Mouse (Mus musculus): ENCODE data around the gene Hid1. TPM values are rescaled to one million over a fixed set of nuclear protein-coding genes. Genes with fewer than 3 reads are reported as not detected.

Hid1 gene
- polyA plus RNA-seq, 1 experiment from 2014 or later = 1.9 TPM

GRCm38 (mm10) chr11:115353375-115353774 lies 14.2 kb downstream of the Hid1 start:
- ATAC-seq (ENCODE audit: low read depth) = no peak
- Histone ChIP-seq H3K27ac (ENCODE audit: low read length) (no peak overlapping the region), H3K4me1 (ENCODE audit: control insufficient read depth, low read depth, low read length) (no peaks in the 10 kb centered on the region), H3K4me2 (ENCODE audit: low read depth, low read length) (no peak overlapping the region), H3K9me3 (replicated peaks; ENCODE audit: control insufficient read depth, low read length) (no peaks in the 10 kb centered on the region), H3K9ac (ENCODE audit: low read depth, low read length) (no peak overlapping the region), H3K36me3 (ENCODE audit: control insufficient read depth, insufficient read depth) (no peaks in the 10 kb centered on the region), H3K4me3 (ENCODE audit: low read depth, low read length) (no peak overlapping the region), H3K27me3 (ENCODE audit: control insufficient read depth, insufficient read depth, low read depth, low read length) (no peaks in the 10 kb centered on the region; the same call in 1 of the 2 replicates)
- 67% methylated on average over 5 of the region's 5 CpGs for WGBS (ENCODE audit: insufficient replicate concordance)

- ATAC-seq (ENCODE audit: low read depth) = no peak
- Histone ChIP-seq H3K27ac (ENCODE audit: low read length) (no peak overlapping the region), H3K36me3 (ENCODE audit: control insufficient read depth, insufficient read depth) (no peaks in the 10 kb centered on the region), H3K9me3 (replicated peaks; ENCODE audit: control insufficient read depth, low read length) (no peaks in the 10 kb centered on the region), H3K4me1 (ENCODE audit: control insufficient read depth, low read depth, low read length) (no peaks in the 10 kb centered on the region), H3K27me3 (ENCODE audit: control insufficient read depth, insufficient read depth, low read depth, low read length) (peaks cover 4% of the 10 kb centered on the region; the same call in 1 of the 2 replicates), H3K9ac (ENCODE audit: low read depth, low read length) (no peak overlapping the region), H3K4me2 (ENCODE audit: low read depth, low read length) (no peak overlapping the region), H3K4me3 (ENCODE audit: low read depth, low read length) (no peak overlapping the region)
- WGBS (ENCODE audit: insufficient replicate concordance) = 31% methylated on average over 4 of the region's 4 CpGs
These were observed 17.6 kb downstream of the Hid1 start for GRCm38 (mm10) chr11:115349976-115350375.

- H3K9ac ChIP-seq (ENCODE audit: low read depth, low read length) = no peak overlapping the region
- no peaks in the 10 kb centered on the region for H3K9me3 ChIP-seq (replicated peaks; ENCODE audit: control insufficient read depth, low read length)
- peaks cover 15% of the 10 kb centered on the region for H3K27me3 ChIP-seq (ENCODE audit: control insufficient read depth, insufficient read depth, low read depth, low read length)
- no peak for ATAC-seq (ENCODE audit: low read depth)
- WGBS (ENCODE audit: insufficient replicate concordance) = 48% methylated on average over 17 of the region's 17 CpGs
- no peak overlapping the region for H3K27ac ChIP-seq (ENCODE audit: low read length)
- H3K4me2 ChIP-seq (ENCODE audit: low read depth, low read length) = no peak overlapping the region
- H3K36me3 ChIP-seq (ENCODE audit: control insufficient read depth, insufficient read depth) = no peaks in the 10 kb centered on the region
- H3K4me3 ChIP-seq (ENCODE audit: low read depth, low read length) = no peak overlapping the region
- no peaks in the 10 kb centered on the region for H3K4me1 ChIP-seq (ENCODE audit: control insufficient read depth, low read depth, low read length)
These were observed 18.8 kb downstream of the Hid1 start for GRCm38 (mm10) chr11:115348681-115349248.

GRCm38 (mm10) chr11:115345515-115345914 lies 22.0 kb downstream of the Hid1 start:
- no peaks in the 10 kb centered on the region for H3K9me3 ChIP-seq (replicated peaks; ENCODE audit: control insufficient read depth, low read length)
- WGBS (ENCODE audit: insufficient replicate concordance) = 31% methylated on average over 7 of the region's 7 CpGs
- no peak overlapping the region for H3K4me3 ChIP-seq (ENCODE audit: low read depth, low read length)
- no peak overlapping the region for H3K4me2 ChIP-seq (ENCODE audit: low read depth, low read length)
- peaks cover 18% of the 10 kb centered on the region for H3K27me3 ChIP-seq (ENCODE audit: control insufficient read depth, insufficient read depth, low read depth, low read length)
- H3K4me1 ChIP-seq (ENCODE audit: control insufficient read depth, low read depth, low read length) = no peaks in the 10 kb centered on the region
- ATAC-seq (ENCODE audit: low read depth) = no peak
- no peak overlapping the region for H3K9ac ChIP-seq (ENCODE audit: low read depth, low read length)
- H3K36me3 ChIP-seq (ENCODE audit: control insufficient read depth, insufficient read depth) = no peaks in the 10 kb centered on the region
- H3K27ac ChIP-seq (ENCODE audit: low read length) = no peak overlapping the region

GRCm38 (mm10) chr11:115344967-115345366 lies 22.6 kb downstream of the Hid1 start:
- ATAC-seq (ENCODE audit: low read depth) = no peak
- Histone ChIP-seq H3K27ac (ENCODE audit: low read length) (no peak overlapping the region), H3K4me3 (ENCODE audit: low read depth, low read length) (no peak overlapping the region), H3K36me3 (ENCODE audit: control insufficient read depth, insufficient read depth) (no peaks in the 10 kb centered on the region), H3K9ac (ENCODE audit: low read depth, low read length) (no peak overlapping the region), H3K9me3 (replicated peaks; ENCODE audit: control insufficient read depth, low read length) (no peaks in the 10 kb centered on the region), H3K4me2 (ENCODE audit: low read depth, low read length) (no peak overlapping the region), H3K27me3 (ENCODE audit: control insufficient read depth, insufficient read depth, low read depth, low read length) (peaks cover 20% of the 10 kb centered on the region), H3K4me1 (ENCODE audit: control insufficient read depth, low read depth, low read length) (no peaks in the 10 kb centered on the region)
- 10% methylated on average over 12 of the region's 12 CpGs for WGBS (ENCODE audit: insufficient replicate concordance)

GRCm38 (mm10) chr11:115341866-115342265 lies 25.7 kb downstream of the Hid1 start:
- Histone ChIP-seq H3K27me3 (ENCODE audit: control insufficient read depth, insufficient read depth, low read depth, low read length) (peaks cover 20% of the 10 kb centered on the region), H3K4me3 (ENCODE audit: low read depth, low read length) (no peak overlapping the region), H3K36me3 (ENCODE audit: control insufficient read depth, insufficient read depth) (no peaks in the 10 kb centered on the region), H3K4me2 (ENCODE audit: low read depth, low read length) (no peak overlapping the region), H3K9ac (ENCODE audit: low read depth, low read length) (no peak overlapping the region), H3K9me3 (replicated peaks; ENCODE audit: control insufficient read depth, low read length) (no peaks in the 10 kb centered on the region), H3K27ac (ENCODE audit: low read length) (no peak overlapping the region), H3K4me1 (ENCODE audit: control insufficient read depth, low read depth, low read length) (no peaks in the 10 kb centered on the region)
- WGBS (ENCODE audit: insufficient replicate concordance) = 54% methylated on average over 6 of the region's 6 CpGs
- no peak for ATAC-seq (ENCODE audit: low read depth)

GRCm38 (mm10) chr11:115341246-115341645 lies 26.3 kb downstream of the Hid1 start:
- Histone ChIP-seq H3K9ac (ENCODE audit: low read depth, low read length) (no peak overlapping the region), H3K27ac (ENCODE audit: low read length) (no peak overlapping the region), H3K9me3 (replicated peaks; ENCODE audit: control insufficient read depth, low read length) (no peaks in the 10 kb centered on the region), H3K4me3 (ENCODE audit: low read depth, low read length) (no peak overlapping the region), H3K27me3 (ENCODE audit: control insufficient read depth, insufficient read depth, low read depth, low read length) (peaks cover 24% of the 10 kb centered on the region), H3K4me2 (ENCODE audit: low read depth, low read length) (no peak overlapping the region), H3K36me3 (ENCODE audit: control insufficient read depth, insufficient read depth) (no peaks in the 10 kb centered on the region), H3K4me1 (ENCODE audit: control insufficient read depth, low read depth, low read length) (no peaks in the 10 kb centered on the region)
- WGBS (ENCODE audit: insufficient replicate concordance) = 34% methylated on average over 2 of the region's 2 CpGs
- ATAC-seq (ENCODE audit: low read depth) = no peak

- no peak for ATAC-seq (ENCODE audit: low read depth)
- H3K27me3 ChIP-seq (ENCODE audit: control insufficient read depth, insufficient read depth, low read depth, low read length) = peaks cover 40% of the 10 kb centered on the region
- WGBS (ENCODE audit: insufficient replicate concordance) = 46% methylated on average over 1 of the region's 1 CpGs
- no peak overlapping the region for H3K4me3 ChIP-seq (ENCODE audit: low read depth, low read length)
- no peaks in the 10 kb centered on the region for H3K4me1 ChIP-seq (ENCODE audit: control insufficient read depth, low read depth, low read length)
- H3K36me3 ChIP-seq (ENCODE audit: control insufficient read depth, insufficient read depth) = no peaks in the 10 kb centered on the region
- no peaks in the 10 kb centered on the region for H3K9me3 ChIP-seq (replicated peaks; ENCODE audit: control insufficient read depth, low read length)
- no peak overlapping the region for H3K9ac ChIP-seq (ENCODE audit: low read depth, low read length)
- no peak overlapping the region for H3K27ac ChIP-seq (ENCODE audit: low read length)
- H3K4me2 ChIP-seq (ENCODE audit: low read depth, low read length) = no peak overlapping the region
These were observed 29.7 kb downstream of the Hid1 start for GRCm38 (mm10) chr11:115337826-115338225.

GRCm38 (mm10) chr11:115337350-115337749 lies 30.2 kb downstream of the Hid1 start:
- WGBS (ENCODE audit: insufficient replicate concordance) = 23% methylated on average over 3 of the region's 3 CpGs
- peaks cover 40% of the 10 kb centered on the region for H3K27me3 ChIP-seq (ENCODE audit: control insufficient read depth, insufficient read depth, low read depth, low read length)

More at GRCm38 (mm10) chr11:115337350-115337749, 30.2 kb downstream of the Hid1 start:
- H3K4me3 ChIP-seq (ENCODE audit: low read depth, low read length) = no peak overlapping the region
- no peak overlapping the region for H3K9ac ChIP-seq (ENCODE audit: low read depth, low read length)
- no peaks in the 10 kb centered on the region for H3K4me1 ChIP-seq (ENCODE audit: control insufficient read depth, low read depth, low read length)
- no peaks in the 10 kb centered on the region for H3K9me3 ChIP-seq (replicated peaks; ENCODE audit: control insufficient read depth, low read length)
- ATAC-seq (ENCODE audit: low read depth) = no peak
- no peak overlapping the region for H3K27ac ChIP-seq (ENCODE audit: low read length)
- no peaks in the 10 kb centered on the region for H3K36me3 ChIP-seq (ENCODE audit: control insufficient read depth, insufficient read depth)
- H3K4me2 ChIP-seq (ENCODE audit: low read depth, low read length) = no peak overlapping the region
